Mouse (Mus musculus) right cerebral cortex, adult 18-20 months (tissue): ENCODE measurements around the gene Sh3bgrl3.
A peak's percentile ranks its signal among the peaks of the same experiment; 100 is the strongest.

ENCODE experiments used
- DNase-seq: peaks from one replicate; pipeline ENCODE4 v3.0.0; 2022; ENCODE audit warnings: mixed read lengths

The Sh3bgrl3 gene

GRCm38 (mm10) chr4:134107730-134108129, 20.9 kb downstream of the Sh3bgrl3 start:
- peak; percentile 90 for DNase-seq

- no peak for DNase-seq
Observed at GRCm38 (mm10) chr4:134106105-134106504, 22.5 kb downstream of the Sh3bgrl3 start.

GRCm38 (mm10) chr4:134102742-134103119, 25.9 kb downstream of the Sh3bgrl3 start:
- no peak for DNase-seq

- DNase-seq = peak; percentile 95
Observed at GRCm38 (mm10) chr4:134101979-134102741, 26.4 kb downstream of the Sh3bgrl3 start, which contains the start of gene Ubxn11. Gene Ubxn11, plus strand, starts transcription at chr4:134102570.

GRCm38 (mm10) chr4:134100245-134100644, 28.3 kb downstream of the Sh3bgrl3 start:
- DNase-seq = no peak

- no peak for DNase-seq
Observed at GRCm38 (mm10) chr4:134098628-134099027, 30.0 kb downstream of the Sh3bgrl3 start.

GRCm38 (mm10) chr4:134097015-134097608, 31.5 kb downstream of the Sh3bgrl3 start:
- no peak for DNase-seq

- no peak for DNase-seq
Observed at GRCm38 (mm10) chr4:134096120-134096519, 32.5 kb downstream of the Sh3bgrl3 start.

- DNase-seq = no peak
Observed at GRCm38 (mm10) chr4:134094923-134095547, 33.6 kb downstream of the Sh3bgrl3 start, which contains the start of gene Cd52. Gene Cd52, minus strand, starts transcription at chr4:134095082.

GRCm38 (mm10) chr4:134094004-134094564, 34.5 kb downstream of the Sh3bgrl3 start:
- no peak for DNase-seq

GRCm38 (mm10) chr4:134092382-134093288, 36.0 kb downstream of the Sh3bgrl3 start:
- no peak for DNase-seq

GRCm38 (mm10) chr4:134091225-134091529, 37.4 kb downstream of the Sh3bgrl3 start:
- no peak for DNase-seq

- no peak for DNase-seq
Observed at GRCm38 (mm10) chr4:134090521-134091224, 37.9 kb downstream of the Sh3bgrl3 start.

- no peak for DNase-seq
Observed at GRCm38 (mm10) chr4:134089029-134089428, 39.6 kb downstream of the Sh3bgrl3 start.

GRCm38 (mm10) chr4:134087412-134087811, 41.2 kb downstream of the Sh3bgrl3 start:
- DNase-seq = no peak

GRCm38 (mm10) chr4:134084999-134085398, 43.6 kb downstream of the Sh3bgrl3 start:
- no peak for DNase-seq

GRCm38 (mm10) chr4:134082460-134082859, 46.1 kb downstream of the Sh3bgrl3 start:
- no peak for DNase-seq

- DNase-seq = peak; percentile 83
Observed at GRCm38 (mm10) chr4:134081730-134082386, 46.7 kb downstream of the Sh3bgrl3 start.

- no peak for DNase-seq
Observed at GRCm38 (mm10) chr4:134080674-134081073, 47.9 kb downstream of the Sh3bgrl3 start.

GRCm38 (mm10) chr4:134078694-134079093, 49.9 kb downstream of the Sh3bgrl3 start:
- DNase-seq = peak; percentile 40
